Mouse (Mus musculus): ENCODE data around the gene Dnaaf1.

The Dnaaf1 gene

GRCm38 (mm10) chr8:119574437-119575365 lies at the start of gene Dnaaf1, which contains the start of gene Hsdl1:
Gene Dnaaf1, plus strand, starts transcription at chr8:119575235.
Gene Hsdl1, minus strand, starts transcription at chr8:119575183.
- peak; percentile 86 for DNase-seq (ENCODE audit: low read depth, low spot score)

- DNase-seq (ENCODE audit: low read depth, low spot score): no peak
Measured at GRCm38 (mm10) chr8:119528762-119529161, 46.3 kb upstream of the Dnaaf1 start.

DNA sequence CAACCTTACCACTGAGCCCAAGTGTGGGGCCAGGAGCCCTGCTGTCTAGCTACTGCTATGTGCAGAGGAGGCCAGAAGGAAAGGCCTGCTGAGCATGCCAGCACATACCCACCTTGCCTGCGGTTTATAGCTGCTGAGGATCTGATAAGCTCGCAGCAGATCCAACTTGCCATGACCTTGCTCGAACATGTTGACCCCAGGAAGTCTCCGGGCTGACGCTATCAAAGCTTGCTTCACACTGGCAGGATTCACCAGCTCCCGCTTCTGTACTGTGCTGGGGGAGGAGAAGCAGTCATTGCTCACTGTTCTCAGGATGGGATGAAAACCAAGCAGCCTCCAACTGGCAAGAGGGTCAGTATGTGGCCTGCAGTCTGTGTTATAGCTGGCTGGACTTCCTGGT lies 44.1 kb upstream of the Dnaaf1 start:
- no peak for DNase-seq (ENCODE audit: low read depth, low spot score)

GRCm38 (mm10) chr8:119531397-119531796 lies 43.6 kb upstream of the Dnaaf1 start:
- no peak for DNase-seq (ENCODE audit: low read depth, low spot score)

GRCm38 (mm10) chr8:119531973-119532372 lies 43.1 kb upstream of the Dnaaf1 start:
- DNase-seq (ENCODE audit: low read depth, low spot score): no peak

GRCm38 (mm10) chr8:119544606-119545005 lies 30.4 kb upstream of the Dnaaf1 start:
- peak; percentile 91 for DNase-seq (ENCODE audit: low read depth, low spot score)

GRCm38 (mm10) chr8:119545180-119545579 lies 29.9 kb upstream of the Dnaaf1 start:
- DNase-seq (ENCODE audit: low read depth, low spot score): peak; percentile 42

DNA sequence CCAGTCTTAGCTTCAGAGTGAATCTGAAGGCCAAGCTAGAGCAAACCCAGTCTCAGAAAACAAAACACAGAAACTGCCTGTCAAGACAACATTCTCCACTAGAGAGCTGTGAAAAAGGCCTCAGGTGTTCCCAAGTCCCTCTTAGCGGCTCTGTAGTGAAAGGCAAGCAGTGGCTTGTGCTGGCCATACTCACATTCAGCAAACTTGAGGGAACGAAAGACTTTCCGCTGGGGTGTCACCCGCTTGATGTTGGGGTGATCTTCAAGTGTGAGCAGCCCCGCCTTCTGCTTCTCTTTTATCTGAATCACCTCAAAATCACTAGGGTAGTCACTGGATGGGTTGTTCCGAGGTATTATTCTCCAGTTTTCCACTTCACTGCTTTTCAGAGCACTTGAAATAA lies 29.2 kb upstream of the Dnaaf1 start:
- DNase-seq (ENCODE audit: low read depth, low spot score): peak; percentile 37

GRCm38 (mm10) chr8:119547019-119547691 lies 27.9 kb upstream of the Dnaaf1 start:
- DNase-seq (ENCODE audit: low read depth, low spot score): peak; percentile 72

DNA sequence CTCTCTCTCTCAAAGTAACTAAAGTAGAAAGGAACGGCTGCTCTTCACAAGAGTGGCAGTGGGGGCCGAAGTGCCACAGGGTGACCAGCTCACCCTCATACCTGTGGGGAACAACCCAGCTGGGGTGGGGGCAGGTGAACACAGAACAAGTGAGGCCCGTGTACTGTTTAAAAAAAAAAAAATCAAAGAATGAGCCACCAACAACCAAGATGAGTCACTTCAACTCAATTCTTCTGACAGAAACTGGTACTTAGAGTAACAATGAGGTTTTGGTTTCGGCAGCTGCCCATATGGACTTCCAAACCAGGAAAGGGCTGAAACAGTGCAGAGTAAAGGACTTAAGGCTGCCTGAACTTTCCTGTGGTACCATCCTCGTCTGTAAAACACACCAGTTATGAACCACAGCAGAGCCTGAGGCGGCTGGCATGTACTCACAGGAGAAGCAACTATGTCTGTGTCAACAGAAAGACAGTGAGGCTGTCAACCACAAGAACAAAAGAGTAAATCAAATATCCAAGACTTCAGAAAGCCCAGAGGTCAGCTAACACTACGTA lies 26.4 kb upstream of the Dnaaf1 start:
- DNase-seq (ENCODE audit: low read depth, low spot score): no peak

DNA sequence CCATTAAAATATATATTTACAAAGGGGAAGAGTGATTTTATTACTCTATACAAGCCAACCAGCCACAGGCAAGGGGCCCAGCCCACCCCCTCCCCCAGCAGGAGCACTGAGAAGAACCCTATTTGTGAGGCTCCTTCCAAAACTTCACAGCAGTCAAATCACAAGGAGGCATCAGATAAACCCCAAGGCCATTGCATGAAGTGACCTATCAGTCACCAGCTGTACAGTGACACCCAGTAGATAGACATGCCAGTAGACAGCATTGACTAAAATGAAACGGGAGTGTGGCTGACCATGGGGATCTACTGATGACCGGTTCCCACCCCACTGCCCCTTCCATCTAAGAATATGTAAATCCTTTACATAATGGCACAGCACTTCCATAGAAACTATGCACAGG lies 22.1 kb upstream of the Dnaaf1 start:
- no peak for DNase-seq (ENCODE audit: low read depth, low spot score)

- DNase-seq (ENCODE audit: low read depth, low spot score): no peak
Measured at GRCm38 (mm10) chr8:119555861-119556260, 19.2 kb upstream of the Dnaaf1 start.

DNA sequence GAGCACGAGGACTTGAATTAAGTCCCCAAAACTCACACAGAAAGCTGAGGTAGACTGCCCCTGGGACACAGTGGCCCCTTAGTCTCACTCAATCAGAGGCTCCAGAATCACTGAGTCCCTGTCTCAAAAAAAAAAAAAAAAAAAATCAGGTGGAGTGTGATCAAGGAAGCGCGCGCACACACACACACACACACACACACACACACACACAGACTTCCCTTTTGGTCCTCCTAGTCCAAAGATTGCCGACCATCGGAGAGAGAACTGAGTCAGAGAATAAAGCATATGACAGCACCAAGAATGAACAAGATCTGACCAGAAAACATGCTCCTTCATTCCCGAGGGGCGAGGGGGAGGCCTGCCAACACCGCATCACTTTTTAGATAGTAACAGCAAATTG lies 17.9 kb upstream of the Dnaaf1 start:
- DNase-seq (ENCODE audit: low read depth, low spot score): no peak

- DNase-seq (ENCODE audit: low read depth, low spot score): peak; percentile 78
Measured at GRCm38 (mm10) chr8:119557821-119558602, 17.0 kb upstream of the Dnaaf1 start.

DNA sequence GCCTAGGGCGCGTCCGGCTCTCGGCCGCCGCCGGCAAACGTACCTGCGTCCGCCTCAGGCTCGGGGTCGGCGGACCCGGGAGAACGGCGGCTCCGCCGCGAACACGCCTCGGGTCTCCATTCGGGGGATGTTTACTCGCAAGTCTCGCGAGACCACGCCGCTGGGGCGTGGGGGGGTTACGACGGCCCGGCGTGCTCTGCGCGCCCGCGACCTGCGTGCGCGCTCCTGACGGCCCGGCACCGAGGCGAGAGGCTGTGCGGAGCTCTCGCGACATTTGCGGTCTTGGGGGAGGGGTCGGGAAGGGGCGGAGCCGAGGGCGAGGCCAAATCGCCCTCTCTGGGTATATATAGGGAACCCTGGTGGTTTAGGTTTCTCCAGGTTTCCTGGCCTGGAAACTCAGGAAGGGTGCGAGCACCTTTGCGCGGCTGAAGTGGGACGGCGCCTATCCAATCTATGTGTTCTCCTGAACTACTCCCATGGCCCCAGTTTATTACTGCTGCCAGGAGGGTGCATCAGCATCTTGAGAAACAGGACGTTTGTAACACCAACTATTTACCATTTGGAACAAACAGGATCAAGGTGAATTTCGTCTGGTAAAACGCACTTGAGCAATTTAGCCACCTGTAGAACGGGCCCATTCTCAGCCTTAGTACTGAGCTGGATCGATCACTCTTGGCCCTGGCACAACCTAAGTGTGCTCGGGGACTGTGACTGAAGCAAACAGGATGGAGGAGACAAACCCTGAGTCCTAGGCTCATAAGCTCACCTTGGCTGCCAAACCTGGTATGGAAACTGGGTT lies 16.2 kb upstream of the Dnaaf1 start, which contains the start of gene Mbtps1:
Mbtps1 (minus strand) TSS at position 133 of the 799 bp plus-strand sequence.
- DNase-seq (ENCODE audit: low read depth, low spot score): peak; percentile 96

DNA sequence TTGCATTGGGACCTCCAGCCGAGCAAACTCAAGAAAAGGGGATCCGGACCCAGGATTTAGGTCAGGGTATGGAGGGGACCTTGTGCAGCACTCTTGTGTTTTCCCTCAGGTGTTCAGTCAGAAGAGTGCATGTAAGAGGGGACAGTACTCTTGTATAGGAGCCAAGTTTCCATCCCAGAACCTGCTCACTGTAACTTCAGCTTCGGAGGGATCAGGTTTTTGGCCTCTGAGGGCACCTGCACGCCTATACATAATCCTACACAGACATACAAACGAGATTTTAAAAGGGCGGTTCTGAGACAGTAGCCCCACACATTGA lies 15.7 kb upstream of the Dnaaf1 start:
- no peak for DNase-seq (ENCODE audit: low read depth, low spot score)

GRCm38 (mm10) chr8:119563849-119564251 lies 11.2 kb upstream of the Dnaaf1 start:
- DNase-seq (ENCODE audit: low read depth, low spot score): no peak

- DNase-seq (ENCODE audit: low read depth, low spot score): peak; percentile 97
Measured at GRCm38 (mm10) chr8:119566367-119566766, 8.7 kb upstream of the Dnaaf1 start.

GRCm38 (mm10) chr8:119568251-119568650 lies 6.8 kb upstream of the Dnaaf1 start:
- DNase-seq (ENCODE audit: low read depth, low spot score): no peak

- no peak for DNase-seq (ENCODE audit: low read depth, low spot score)
Measured at GRCm38 (mm10) chr8:119568951-119569350, 6.1 kb upstream of the Dnaaf1 start.

DNA sequence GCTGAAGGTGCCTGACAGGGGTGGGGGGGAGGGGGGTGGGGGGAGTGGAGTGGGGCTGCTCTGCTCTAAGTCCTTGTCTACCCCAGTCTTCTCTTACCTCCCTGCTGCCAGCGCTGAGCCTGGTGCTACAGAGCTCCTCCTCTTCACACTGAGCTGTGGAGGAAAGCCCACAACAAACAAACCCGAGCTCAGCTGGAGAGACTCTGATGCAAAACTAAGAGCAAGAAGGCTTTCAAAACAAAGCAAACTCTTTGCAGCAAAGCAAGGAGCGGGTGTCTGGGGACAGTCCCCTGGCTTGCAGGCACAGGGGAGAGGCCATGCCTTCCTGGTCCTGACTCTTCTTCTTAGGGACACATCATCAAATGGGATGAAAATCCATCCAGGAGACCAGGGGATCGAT lies 5.2 kb upstream of the Dnaaf1 start:
- no peak for DNase-seq (ENCODE audit: low read depth, low spot score)

Data from R1 (cell line).